Mouse (Mus musculus) forebrain, embryonic 13.5 days (tissue): ENCODE data around the gene Plekha3. TPM values are rescaled to one million over a fixed set of nuclear protein-coding genes. Genes with fewer than 3 reads are reported as not detected.

Source experiments
- polyA plus RNA-seq: library from polyadenylated mRNA; unstranded; fragments of >200 nt; fragmentation: Nextera tagmentation; extraction: Ambion mirVana; gene quantifications from 2 replicates; pipeline ENCODE4 v1.2.1, GENCODE M21; 2015

Gene Plekha3
- polyA plus RNA-seq, 1 experiment from 2014 or later = 6.4 TPM

Other genes starting within 250 kb of the Plekha3 start
- 95.0 and 99.3 TPM in 2 replicates for gene Prkra, start 27.3 kb upstream of the Plekha3 start, polyA plus RNA-seq
- gene Pjvk, start 26.8 kb upstream of the Plekha3 start, polyA plus RNA-seq = 0.90 and 1.2 TPM in 2 replicates
- 10.5 and 11.4 TPM in 2 replicates for gene Fkbp7, start 2.2 kb upstream of the Plekha3 start, polyA plus RNA-seq